Mouse (Mus musculus): ENCODE measurements at regions not wholly inside any gene's neighbourhood (a gene's known extent, or its start where the extent isn't known, plus 50 kb on each side); places are given as distances from the start of the nearest gene placed in this dataset.

DNA sequence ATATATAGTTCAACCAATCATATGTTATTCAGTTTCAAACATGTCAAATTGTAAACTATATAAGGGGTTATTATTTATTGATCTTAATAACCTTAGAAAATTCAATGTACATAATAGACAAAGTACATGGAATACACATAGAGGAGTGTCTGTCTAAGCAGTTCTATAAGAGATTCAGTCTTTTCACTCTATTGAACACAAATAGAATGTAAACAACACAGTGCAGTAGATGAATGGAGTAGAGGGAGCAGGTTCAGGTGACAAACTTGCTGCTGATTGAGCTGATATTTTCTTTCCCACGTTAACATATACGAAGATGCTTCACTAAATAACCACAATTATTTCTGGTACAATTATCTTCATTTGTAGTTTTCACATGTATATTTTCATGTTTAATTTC is 1098.6 kb upstream of the Foxg1 start:
- H3K4me2 ChIP-seq (ENCODE audit: low read depth, low read length, poor library complexity, severe bottlenecking): no peak overlapping the region
- no peaks in the 10 kb centered on the region for H3K9me3 ChIP-seq (ENCODE audit: low read length)
- no peaks in the 10 kb centered on the region for H3K4me1 ChIP-seq (ENCODE audit: insufficient read depth, low read length)
- WGBS: 85% methylated on average over 2 of the region's 2 CpGs
- H3K4me3 ChIP-seq (ENCODE audit: low read depth, low read length): no peak overlapping the region
- H3K36me3 ChIP-seq (ENCODE audit: insufficient read depth, low read length): no peaks in the 10 kb centered on the region
- no peak overlapping the region for H3K27ac ChIP-seq (ENCODE audit: low read depth, low read length)
- H3K9ac ChIP-seq (replicated peaks; ENCODE audit: low read length, poor library complexity, severe bottlenecking): no peak overlapping the region
- DNase-seq (ENCODE audit: low spot score) (no peak), ATAC-seq (ENCODE audit: low FRiP score) (no peak)
- no peaks in the 10 kb centered on the region for H3K27me3 ChIP-seq (ENCODE audit: insufficient read depth, low read length)
- TF ChIP-seq CTCF (IDR thresholded peaks at IDR 0.05): no peak

DNA sequence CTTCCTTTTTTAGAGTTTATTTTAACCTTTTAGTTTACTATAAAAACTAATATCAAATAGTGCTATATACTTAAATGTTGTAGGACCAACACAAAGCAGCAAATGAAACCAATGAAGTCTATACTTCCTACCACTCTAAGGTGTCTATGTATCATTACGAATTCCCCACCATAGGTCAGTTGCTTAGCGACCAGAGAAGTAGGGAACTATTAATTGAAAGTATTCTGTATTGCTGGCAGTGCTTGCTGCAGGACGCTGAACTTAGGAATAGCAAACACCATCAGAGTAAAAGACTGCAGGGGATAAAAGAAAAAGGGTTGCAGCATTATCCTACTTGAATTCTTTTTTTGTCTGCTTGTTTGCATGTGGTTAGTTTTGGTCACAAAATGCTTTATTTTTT is 1098.1 kb upstream of the Foxg1 start:
- no peak overlapping the region for H3K27ac ChIP-seq (ENCODE audit: low read depth, low read length)
- no peak overlapping the region for H3K9ac ChIP-seq (replicated peaks; ENCODE audit: low read length, poor library complexity, severe bottlenecking)
- H3K4me2 ChIP-seq (ENCODE audit: low read depth, low read length, poor library complexity, severe bottlenecking): no peak overlapping the region
- H3K4me3 ChIP-seq (ENCODE audit: low read depth, low read length): no peak overlapping the region
- no peaks in the 10 kb centered on the region for H3K27me3 ChIP-seq (ENCODE audit: insufficient read depth, low read length)
- TF ChIP-seq CTCF (IDR thresholded peaks at IDR 0.05): no peak
- 19% methylated on average over 3 of the region's 3 CpGs for WGBS
- DNase-seq (ENCODE audit: low spot score) (peak; percentile 76), ATAC-seq (ENCODE audit: low FRiP score) (peak; percentile 72)
- H3K9me3 ChIP-seq (ENCODE audit: low read length): no peaks in the 10 kb centered on the region
- no peaks in the 10 kb centered on the region for H3K36me3 ChIP-seq (ENCODE audit: insufficient read depth, low read length)
- no peaks in the 10 kb centered on the region for H3K4me1 ChIP-seq (ENCODE audit: insufficient read depth, low read length)

GRCm38 (mm10) chr12:48290146-48290545 is 1092.3 kb upstream of the Foxg1 start:
- H3K4me2 ChIP-seq (ENCODE audit: low read depth, low read length, poor library complexity, severe bottlenecking): no peak overlapping the region
- ATAC-seq (ENCODE audit: low FRiP score) (no peak), DNase-seq (ENCODE audit: low spot score) (peak; percentile 42)
- no peaks in the 10 kb centered on the region for H3K4me1 ChIP-seq (ENCODE audit: insufficient read depth, low read length)
- WGBS: 41% methylated on average over 3 of the region's 3 CpGs
- H3K4me3 ChIP-seq (ENCODE audit: low read depth, low read length): no peak overlapping the region
- TF ChIP-seq CTCF (IDR thresholded peaks at IDR 0.05): no peak
- no peaks in the 10 kb centered on the region for H3K9me3 ChIP-seq (ENCODE audit: low read length)
- H3K27me3 ChIP-seq (ENCODE audit: insufficient read depth, low read length): no peaks in the 10 kb centered on the region
- H3K36me3 ChIP-seq (ENCODE audit: insufficient read depth, low read length): no peaks in the 10 kb centered on the region
- H3K27ac ChIP-seq (ENCODE audit: low read depth, low read length): no peak overlapping the region
- no peak overlapping the region for H3K9ac ChIP-seq (replicated peaks; ENCODE audit: low read length, poor library complexity, severe bottlenecking)
